Mouse (Mus musculus) stomach, postnatal 0 days (tissue): Measurements from ENCODE around the gene H2-T22. TPM values are rescaled to one million over a fixed set of nuclear protein-coding genes. Genes with fewer than 3 reads are reported as not detected.
"Not testable (repeated sequence)": the region's sequence is repeated elsewhere in the genome, so short reads cannot be mapped to it uniquely, and the experiment has no call there.

Source experiments
- ATAC-seq: fragments of 200-750 bp; cut with Nextera tagmentation; 2 replicates; pipeline ENCODE4 v1.8.0; 2017; ENCODE audit not compliant: low FRiP score, low TSS enrichment
- DNase-seq: peaks from one replicate; pipeline ENCODE4 v3.0.0-alpha.2; 2016; ENCODE audit warnings: low spot score
- H3K27ac ChIP-seq: fragments of 300-500 bp; sonication (generic); replicated peaks from 2 replicates; pipeline ENCODE4 v1.5.1; 2014; ENCODE audit warnings: mild to moderate bottlenecking, control low read depth
- H3K27me3 ChIP-seq: fragments of 300-500 bp; sonication (generic); 2 replicates; pipeline ENCODE4 v1.6.1; 2014; ENCODE audit warnings: low read length; ENCODE audit not compliant: control insufficient read depth, insufficient read depth
- H3K36me3 ChIP-seq: fragments of 300-500 bp; sonication (generic); 2 replicates; pipeline ENCODE4 v1.6.1; 2014; ENCODE audit warnings: low read length, mixed read lengths; ENCODE audit not compliant: control insufficient read depth, insufficient read depth
- H3K4me1 ChIP-seq: fragments of 300-500 bp; sonication (generic); replicated peaks from 2 replicates; pipeline ENCODE4 v1.6.1; 2014; ENCODE audit warnings: antibody characterized with exemption; ENCODE audit not compliant: control insufficient read depth, insufficient read depth
- H3K4me2 ChIP-seq: fragments of 300-500 bp; sonication (generic); replicated peaks from 2 replicates; pipeline ENCODE4 v1.6.1; 2014; ENCODE audit warnings: low read depth, mild to moderate bottlenecking, control low read depth, moderate library complexity
- H3K4me3 ChIP-seq: fragments of 300-500 bp; sonication (generic); 2 replicates; pipeline ENCODE4 v1.5.1; 2014; ENCODE audit warnings: low read depth, low read length, control low read depth
- H3K9ac ChIP-seq: fragments of 300-500 bp; sonication (generic); 2 replicates; pipeline ENCODE4 v1.6.1; 2014; ENCODE audit warnings: mild to moderate bottlenecking, low read length, control low read depth, mixed read lengths
- H3K9me3 ChIP-seq: fragments of 300-500 bp; sonication (generic); 2 replicates; pipeline ENCODE4 v1.6.1; 2016; ENCODE audit warnings: low read length; ENCODE audit not compliant: control insufficient read depth
- CTCF ChIP-seq: IDR thresholded peaks from 2 replicates; pipeline ENCODE4 v1.5.1; 2016; ENCODE audit warnings: antibody characterized with exemption, low read depth, mild to moderate bottlenecking, moderate library complexity
- EP300 ChIP-seq: optimal IDR thresholded peaks from 2 replicates; pipeline ENCODE3; 2016; ENCODE audit warnings: antibody characterized with exemption
- WGBS: fragments of 180-500 bp; shearing (Covaris S2); extraction: QIAGEN DNeasy Blood & Tissue Kit; methylation state at CpG from one replicate; pipeline ENCODE4 v1.1.7; 2014; 5-methylcytosine and 5-hydroxymethylcytosine counted together
- polyA plus RNA-seq: library from polyadenylated mRNA; unstranded; fragments of >200 nt; fragmentation: Nextera tagmentation; extraction: Ambion mirVana; gene quantifications from 2 replicates; pipeline ENCODE4 v1.2.1, GENCODE M21; 2015

Gene H2-T22
- 18.9 and 21.0 TPM in 2 replicates for polyA plus RNA-seq

DNA sequence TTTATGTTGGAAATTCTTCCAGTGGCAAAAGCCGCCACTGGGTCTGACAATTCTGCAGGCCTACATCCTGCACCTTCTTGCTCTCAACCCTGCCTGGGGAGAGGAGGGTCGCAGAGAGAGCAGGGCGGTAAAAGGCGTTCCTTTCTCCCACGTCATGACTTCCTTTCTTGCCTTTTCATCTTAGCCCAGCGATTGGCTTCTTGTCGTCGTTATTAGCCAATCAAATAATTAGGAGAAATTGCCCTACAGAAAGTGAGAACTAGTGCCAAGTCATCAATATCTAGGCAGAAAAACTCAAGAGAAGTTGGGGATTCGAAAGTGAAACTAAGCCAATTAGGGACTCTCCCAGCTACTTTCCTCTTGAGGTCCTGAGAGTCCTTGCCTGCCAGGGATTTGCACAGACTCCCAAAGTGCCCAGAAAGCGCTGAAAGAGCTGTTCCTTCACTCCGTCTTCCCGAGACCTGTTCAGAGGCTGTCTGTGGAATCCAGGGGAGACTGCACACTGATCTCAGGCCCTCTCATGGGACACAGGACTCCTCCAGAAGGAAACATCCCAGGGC lies at the start of gene H2-T22, which contains the start of gene Gm6034:
H2-T22 (minus strand) TSS at position 138 of the 560 bp plus-strand sequence.
Gm6034 (plus strand) TSS at position 352 of the 560 bp plus-strand sequence.
- H3K4me2 ChIP-seq, result peak within 1 kb of the TSS; percentile 63
- not testable (repeated sequence) for H3K4me1 ChIP-seq, H3K36me3 ChIP-seq, H3K27me3 ChIP-seq, H3K9me3 ChIP-seq
- H3K27ac ChIP-seq, result peak within 1 kb of the TSS; percentile 49; the same call in 1 of the 2 replicates
- peak; percentile 60 for DNase-seq
- H3K4me3 ChIP-seq, result peak within 1 kb of the TSS; percentile 41
- under 1% methylated on average over 12 of the region's 12 CpGs for WGBS
- ATAC-seq, result peak; percentile 94
- peak within 1 kb of the TSS; percentile 47 for H3K9ac ChIP-seq

DNA sequence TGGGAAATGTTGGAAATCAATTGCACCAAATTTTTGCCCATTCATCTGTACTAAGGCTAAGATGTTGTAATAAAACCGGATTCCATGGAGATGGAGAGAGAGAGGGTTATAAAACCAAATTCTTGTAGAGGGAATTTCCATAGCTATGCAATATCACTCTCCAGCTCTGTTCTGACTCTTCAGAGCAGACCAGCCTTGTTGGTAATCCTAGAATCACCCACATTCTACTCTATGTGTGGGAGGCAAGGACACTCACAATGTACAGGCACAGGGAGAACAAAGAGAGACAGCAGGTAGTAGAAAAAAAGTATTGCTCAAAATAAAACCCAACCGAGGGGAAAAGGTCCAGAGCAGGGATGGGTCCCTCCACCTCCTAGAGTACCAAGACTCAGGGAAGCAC lies 49.4 kb upstream of the H2-T22 start:
- WGBS, result no CpG with 5 or more reads among the region's 2 CpGs
- ATAC-seq, result not testable (repeated sequence)

DNA sequence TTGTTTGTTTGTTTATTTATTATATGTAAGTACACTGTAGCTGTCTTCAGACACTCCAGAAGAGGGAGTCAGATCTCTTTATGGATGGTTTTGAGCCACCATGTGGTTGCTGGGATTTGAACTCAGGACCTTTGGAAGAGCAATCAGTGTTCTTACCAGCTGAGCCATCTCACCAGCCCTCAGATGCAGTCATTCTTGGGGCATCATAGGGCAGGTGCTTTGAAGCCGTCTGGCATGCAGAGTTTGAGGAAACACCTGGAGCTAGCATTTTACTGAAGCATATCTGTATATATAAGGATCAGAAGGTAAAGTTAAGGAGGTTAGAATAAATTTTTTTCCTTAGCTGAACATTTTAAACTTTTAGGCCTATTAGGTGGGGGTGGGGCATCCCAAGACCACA lies 43.4 kb upstream of the H2-T22 start:
- not testable (repeated sequence) for H3K4me3 ChIP-seq, H3K4me2 ChIP-seq, H3K27ac ChIP-seq, ATAC-seq, DNase-seq, H3K4me1 ChIP-seq, H3K9me3 ChIP-seq, H3K9ac ChIP-seq, H3K36me3 ChIP-seq, H3K27me3 ChIP-seq
- WGBS, result 30% methylated on average over 1 of the region's 1 CpGs

More for the DNA sequence above, 49.4 kb upstream of the H2-T22 start:
- not testable (repeated sequence) for H3K4me2 ChIP-seq, DNase-seq, H3K4me3 ChIP-seq, H3K9me3 ChIP-seq, H3K36me3 ChIP-seq, H3K9ac ChIP-seq, H3K4me1 ChIP-seq, H3K27me3 ChIP-seq, H3K27ac ChIP-seq

DNA sequence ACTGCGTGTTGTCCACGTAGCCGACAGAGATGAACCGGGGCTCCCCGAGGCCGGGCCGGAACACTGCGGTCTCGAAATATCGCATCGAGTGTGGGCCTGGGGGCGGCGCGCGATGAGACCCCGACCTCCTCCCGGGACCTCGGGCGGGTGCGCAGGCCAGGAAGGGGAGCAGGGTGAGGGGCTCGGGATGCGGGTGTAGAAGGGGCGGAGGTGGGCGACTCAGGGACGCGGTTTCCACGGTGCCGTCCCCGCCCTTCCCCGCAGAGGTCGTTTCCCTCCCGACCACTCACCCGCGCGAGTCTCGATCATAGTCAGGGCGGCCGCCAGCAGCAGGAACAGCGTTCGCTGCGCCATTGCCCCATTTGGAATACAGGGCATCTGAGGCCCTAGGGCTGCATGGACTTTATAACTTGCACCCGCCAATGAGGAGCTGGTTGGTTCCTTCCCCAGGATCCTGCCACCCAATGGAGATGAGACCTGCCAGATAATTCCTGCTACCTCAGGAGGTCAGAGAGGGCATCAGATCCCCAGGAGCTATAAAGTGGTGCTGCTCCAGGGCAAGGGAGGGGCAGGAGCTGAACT lies 41.4 kb upstream of the H2-T22 start:
- Histone ChIP-seq H3K27me3 (no peaks in the 10 kb centered on the region), H3K9me3 (no peaks in the 10 kb centered on the region), H3K4me3 (peak overlapping the region; percentile 53), H3K27ac (no peak overlapping the region), H3K4me1 (no peaks in the 10 kb centered on the region), H3K36me3 (no peaks in the 10 kb centered on the region), H3K9ac (peak overlapping the region; percentile 45), H3K4me2 (peak overlapping the region; percentile 82)
- ATAC-seq (no peak), DNase-seq (no peak)
- TF ChIP-seq EP300, result no peak
- no peak for TF ChIP-seq CTCF
- 2% methylated on average over 39 of the region's 42 CpGs for WGBS

DNA sequence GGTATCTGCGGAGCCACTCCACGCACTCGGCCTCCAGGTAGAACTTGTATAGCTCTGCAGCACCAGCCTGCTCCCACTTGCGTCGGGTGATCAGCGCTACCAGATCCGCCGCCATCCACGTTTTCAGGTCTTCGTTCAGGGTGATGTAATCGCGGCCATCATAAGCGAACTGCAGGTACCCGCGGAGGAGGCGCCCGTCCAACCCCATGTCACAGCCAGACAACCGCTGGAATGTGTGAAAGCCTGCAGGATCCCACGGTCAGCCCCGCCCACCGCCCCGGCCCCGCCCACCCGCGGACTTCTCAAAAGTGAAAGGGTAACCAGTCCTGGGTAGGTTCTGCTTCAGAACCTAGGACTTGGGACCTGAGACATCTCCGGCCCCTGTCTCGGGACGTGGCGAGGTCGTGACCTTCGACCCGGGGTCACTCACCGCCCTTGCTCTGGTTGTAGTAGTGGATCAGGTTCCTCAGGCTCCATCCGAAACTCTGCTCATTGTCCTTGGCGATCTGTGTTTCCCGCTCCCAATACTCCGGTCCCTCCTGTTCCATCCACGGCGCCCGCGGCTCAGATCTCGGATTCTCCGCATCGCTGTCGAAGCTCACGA lies 40.8 kb upstream of the H2-T22 start:
- no peak overlapping the region for H3K27ac ChIP-seq
- H3K4me2 ChIP-seq, result peak overlapping the region; percentile 82
- DNase-seq (peak; percentile 64), ATAC-seq (peak; percentile 74)
- H3K4me3 ChIP-seq, result peak overlapping the region; percentile 53
- WGBS, result under 1% methylated on average over 46 of the region's 46 CpGs
- H3K4me1 ChIP-seq, result no peaks in the 10 kb centered on the region
- no peaks in the 10 kb centered on the region for H3K9me3 ChIP-seq
- H3K9ac ChIP-seq, result peak overlapping the region; percentile 45
- TF ChIP-seq CTCF (no peak), EP300 (no peak)
- no peaks in the 10 kb centered on the region for H3K36me3 ChIP-seq
- no peaks in the 10 kb centered on the region for H3K27me3 ChIP-seq

DNA sequence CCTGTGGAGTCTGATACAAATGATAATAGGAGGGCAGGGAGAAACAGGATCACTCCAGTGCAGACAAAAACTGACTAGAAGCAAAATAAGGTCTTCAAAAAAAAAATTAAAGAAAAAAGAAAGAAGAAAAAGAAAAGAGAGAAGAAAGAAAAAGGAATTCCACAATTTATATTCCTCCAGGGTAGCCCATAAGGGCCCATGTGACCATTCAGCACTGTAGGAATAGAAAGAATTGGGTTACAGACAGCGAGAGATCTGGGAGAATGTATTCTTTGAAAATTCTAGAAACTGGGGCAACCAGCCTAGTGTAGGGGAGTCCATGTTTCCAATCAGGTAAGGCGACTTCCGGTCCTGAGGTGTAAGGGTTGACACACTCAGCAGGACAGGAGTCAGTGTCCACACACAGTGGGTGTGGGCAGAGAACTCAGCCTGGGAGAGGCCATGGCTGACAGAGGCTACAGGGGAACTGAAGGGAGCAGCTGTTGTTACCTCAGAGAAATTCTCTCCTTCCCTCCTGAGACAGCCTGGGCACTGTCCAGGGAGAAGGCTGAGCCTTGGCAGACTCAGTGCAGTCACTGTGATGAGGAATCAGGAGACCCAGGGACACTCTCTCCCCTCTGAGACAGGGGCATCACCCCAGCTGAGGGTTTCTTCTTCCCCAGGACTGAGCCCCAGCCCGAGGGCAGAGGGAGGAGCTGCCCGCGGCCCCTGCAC lies 40.1 kb upstream of the H2-T22 start:
- Histone ChIP-seq H3K4me2 (peak overlapping the region; percentile 82), H3K4me3 (peak overlapping the region; percentile 53)
- H3K4me1 ChIP-seq, DNase-seq, H3K9ac ChIP-seq, H3K27ac ChIP-seq, H3K27me3 ChIP-seq, H3K9me3 ChIP-seq, H3K36me3 ChIP-seq, ATAC-seq: not testable (repeated sequence)
- WGBS, result 41% methylated on average over 4 of the region's 6 CpGs

DNA sequence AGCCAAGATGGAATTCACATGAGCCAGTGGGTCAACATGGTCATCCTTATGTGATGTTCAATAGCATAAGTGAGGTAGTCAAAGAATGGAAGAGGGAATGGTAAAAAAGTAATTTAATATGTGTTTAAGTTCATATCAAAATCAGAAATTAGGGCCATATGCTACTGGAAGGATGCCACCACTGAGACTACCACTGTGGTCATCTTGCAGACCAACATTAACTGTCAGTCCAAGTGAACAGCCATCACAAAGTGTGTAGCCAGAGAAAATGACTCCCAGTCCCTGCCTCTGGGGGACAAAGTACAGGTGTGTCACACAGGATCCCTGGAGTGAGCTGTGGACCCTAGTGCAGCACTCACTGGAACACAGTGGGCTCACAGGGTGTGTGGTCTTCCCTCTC lies 39.4 kb upstream of the H2-T22 start:
- H3K9ac ChIP-seq, H3K4me1 ChIP-seq, H3K4me3 ChIP-seq, H3K27me3 ChIP-seq, H3K4me2 ChIP-seq, ATAC-seq, H3K27ac ChIP-seq, DNase-seq, H3K36me3 ChIP-seq, H3K9me3 ChIP-seq: not testable (repeated sequence)
